Mouse (Mus musculus) forebrain, embryonic 13.5 days (tissue): ENCODE measurements around the gene Uchl3. TPM values are rescaled to one million over a fixed set of nuclear protein-coding genes. Genes with fewer than 3 reads are reported as not detected.

ENCODE experiments used
- ATAC-seq: fragments of 200-750 bp; cut with Nextera tagmentation; 2 replicates; pipeline ENCODE4 v1.8.0; 2017
- H3K27ac ChIP-seq: fragments of 300-500 bp; sonication (generic); 2 replicates; pipeline ENCODE4 v1.5.1; 2015; ENCODE audit warnings: inconsistent platforms, mild to moderate bottlenecking, moderate library complexity
- H3K27me3 ChIP-seq: fragments of 300-500 bp; sonication (generic); 2 replicates; pipeline ENCODE4 v1.6.1; 2015; ENCODE audit warnings: mild to moderate bottlenecking, inconsistent platforms
- H3K36me3 ChIP-seq: fragments of 300-500 bp; sonication (generic); 2 replicates; pipeline ENCODE4 v1.6.1; 2015; ENCODE audit warnings: mild to moderate bottlenecking, inconsistent platforms; ENCODE audit not compliant: poor library complexity, severe bottlenecking
- H3K4me1 ChIP-seq: fragments of 300-500 bp; sonication (generic); 2 replicates; pipeline ENCODE4 v1.6.1; 2015; ENCODE audit warnings: inconsistent platforms
- H3K4me2 ChIP-seq: fragments of 300-500 bp; sonication (generic); 2 replicates; pipeline ENCODE4 v1.6.1; 2015; ENCODE audit warnings: inconsistent platforms, mild to moderate bottlenecking, moderate library complexity
- H3K4me3 ChIP-seq: fragments of 300-500 bp; sonication (generic); 2 replicates; pipeline ENCODE4 v1.5.1; 2015; ENCODE audit warnings: mild to moderate bottlenecking, inconsistent platforms
- H3K9ac ChIP-seq: fragments of 300-500 bp; sonication (generic); 2 replicates; pipeline ENCODE4 v1.6.1; 2015; ENCODE audit warnings: mild to moderate bottlenecking, inconsistent platforms
- H3K9me3 ChIP-seq: fragments of 300-500 bp; sonication (generic); replicated peaks from 2 replicates; pipeline ENCODE4 v1.6.1; 2016; ENCODE audit warnings: inconsistent platforms
- WGBS: fragments of 180-500 bp; shearing (Covaris S2); methylation state at CpG from one replicate; pipeline ENCODE4 v1.1.7; 2015; 5-methylcytosine and 5-hydroxymethylcytosine counted together
- polyA plus RNA-seq: library from polyadenylated mRNA; unstranded; fragments of >200 nt; fragmentation: Nextera tagmentation; extraction: Ambion mirVana; gene quantifications from 2 replicates; pipeline ENCODE4 v1.2.1, GENCODE M21; 2015

Gene Uchl3
- polyA plus RNA-seq, 1 experiment from 2014 or later, result 204 TPM

DNA sequence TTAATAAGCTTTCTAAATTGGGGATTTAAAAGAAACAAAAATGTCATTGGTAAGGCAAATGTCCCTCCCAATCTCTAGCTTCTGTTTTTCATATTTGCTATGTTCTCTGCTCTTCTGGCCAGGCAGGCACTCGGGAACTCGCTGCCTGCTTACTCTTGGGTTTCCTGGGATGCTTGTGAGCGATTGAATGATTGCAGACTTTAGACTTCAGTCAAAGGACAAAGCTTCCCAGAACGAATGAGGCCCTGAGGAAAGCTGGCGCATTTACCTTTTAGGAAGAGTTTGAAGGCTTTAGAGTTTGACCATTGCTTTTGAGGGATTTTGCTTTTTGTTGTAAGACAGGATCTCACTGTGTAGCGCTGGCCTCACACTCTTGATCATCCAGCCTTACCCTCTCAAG, 33.9 kb downstream of the Uchl3 start:
- Histone ChIP-seq H3K9ac (no peak overlapping the region), H3K27ac (no peak overlapping the region), H3K27me3 (no peaks in the 10 kb centered on the region), H3K4me1 (no peaks in the 10 kb centered on the region), H3K4me2 (no peak overlapping the region), H3K36me3 (peaks cover 20% of the 10 kb centered on the region), H3K9me3 (no peaks in the 10 kb centered on the region), H3K4me3 (no peak overlapping the region)
- WGBS, result 87% methylated on average over 6 of the region's 6 CpGs
- no peak for ATAC-seq

DNA sequence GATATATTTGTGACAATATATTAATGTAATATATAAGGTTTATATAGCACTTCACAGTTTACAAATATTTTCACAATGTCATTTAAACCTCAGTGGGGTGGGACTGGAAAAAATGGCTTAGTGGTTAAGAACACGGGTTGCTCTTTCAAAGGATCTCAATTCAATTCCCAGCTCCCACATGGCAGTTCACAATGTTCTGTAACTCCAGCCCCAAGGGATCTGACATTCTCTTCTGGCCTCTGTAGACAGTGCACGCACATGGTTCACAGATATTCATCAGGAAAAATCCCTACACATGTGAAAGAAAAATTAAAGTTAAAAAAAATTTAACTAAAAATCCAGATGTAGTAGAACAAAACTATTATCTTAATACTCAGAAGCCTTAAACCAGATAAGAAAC, 34.6 kb downstream of the Uchl3 start:
- Histone ChIP-seq H3K4me1 (no peaks in the 10 kb centered on the region), H3K27me3 (no peaks in the 10 kb centered on the region), H3K9ac (no peak overlapping the region), H3K36me3 (peaks cover 20% of the 10 kb centered on the region), H3K4me2 (no peak overlapping the region), H3K27ac (no peak overlapping the region), H3K4me3 (no peak overlapping the region), H3K9me3 (no peaks in the 10 kb centered on the region)
- WGBS, result 90% methylated on average over 2 of the region's 2 CpGs
- ATAC-seq, result no peak

DNA sequence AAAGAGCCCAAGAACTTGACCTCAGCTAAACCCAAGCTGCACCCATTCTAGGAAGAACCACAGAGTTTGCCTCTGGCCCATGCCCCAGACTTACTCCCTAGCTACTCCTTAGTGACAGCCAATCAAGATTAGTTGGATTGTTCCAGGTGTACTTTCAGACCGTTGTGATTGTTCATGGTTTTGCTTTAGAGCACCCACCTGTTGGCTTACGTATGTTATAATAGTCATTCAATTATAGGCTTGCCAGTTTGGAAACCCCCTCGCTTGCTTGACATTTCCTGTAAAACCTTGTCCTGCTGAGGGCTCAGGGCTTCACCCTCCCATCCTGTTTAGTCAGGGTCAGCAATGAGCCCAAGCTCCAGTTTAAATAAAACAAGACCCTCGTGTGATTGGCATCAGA, 50.7 kb downstream of the Uchl3 start:
- Histone ChIP-seq H3K36me3 (no peaks in the 10 kb centered on the region), H3K4me1 (no peaks in the 10 kb centered on the region), H3K27ac (no peak overlapping the region), H3K27me3 (no peaks in the 10 kb centered on the region), H3K9ac (no peak overlapping the region), H3K4me3 (no peak overlapping the region), H3K4me2 (no peak overlapping the region), H3K9me3 (no peaks in the 10 kb centered on the region)
- WGBS, result 78% methylated on average over 4 of the region's 4 CpGs
- no peak for ATAC-seq

DNA sequence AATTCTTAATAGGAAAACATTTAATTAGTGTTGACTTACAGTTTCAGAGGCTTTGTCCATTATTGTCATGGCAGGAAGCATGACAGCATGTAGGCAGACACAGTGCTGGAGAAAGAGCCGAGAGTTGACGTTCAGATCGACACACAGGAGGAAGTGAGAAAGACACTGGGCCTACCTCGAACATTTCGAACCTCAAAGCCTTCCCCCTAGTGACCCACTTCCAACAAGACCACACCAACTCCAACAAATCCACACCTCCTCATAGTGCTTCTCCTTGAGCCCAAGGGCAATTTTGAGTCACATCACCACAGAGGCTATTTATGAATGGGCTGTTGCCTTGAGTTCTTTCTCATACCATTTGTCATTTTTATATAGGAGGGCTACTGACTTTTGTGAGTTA, 53.3 kb downstream of the Uchl3 start:
- Histone ChIP-seq H3K9ac (no peak overlapping the region), H3K4me1 (no peaks in the 10 kb centered on the region), H3K27me3 (no peaks in the 10 kb centered on the region), H3K9me3 (no peaks in the 10 kb centered on the region), H3K36me3 (no peaks in the 10 kb centered on the region), H3K27ac (no peak overlapping the region), H3K4me2 (no peak overlapping the region), H3K4me3 (no peak overlapping the region)
- no peak for ATAC-seq
- 95% methylated on average over 5 of the region's 5 CpGs for WGBS

DNA sequence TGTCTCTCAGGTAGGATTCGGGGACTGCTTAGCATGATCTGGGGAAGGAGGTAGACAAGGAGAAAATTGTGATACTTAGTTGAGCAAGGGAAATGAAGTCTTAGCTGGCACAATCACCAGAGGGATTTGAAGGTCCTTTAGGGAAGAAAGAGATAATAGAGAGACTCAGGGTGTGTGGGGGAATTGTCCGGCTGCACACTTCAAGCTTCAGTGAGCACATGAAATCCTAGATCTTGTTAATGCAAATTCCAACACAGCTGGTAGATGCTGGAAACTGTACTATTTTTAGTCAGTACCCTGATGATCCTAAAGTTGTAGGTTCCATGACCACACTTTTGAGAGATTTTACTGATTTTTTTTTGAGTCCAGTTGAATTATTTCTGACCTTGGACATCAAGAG, 60.6 kb downstream of the Uchl3 start:
- no peak overlapping the region for H3K4me2 ChIP-seq

DNA sequence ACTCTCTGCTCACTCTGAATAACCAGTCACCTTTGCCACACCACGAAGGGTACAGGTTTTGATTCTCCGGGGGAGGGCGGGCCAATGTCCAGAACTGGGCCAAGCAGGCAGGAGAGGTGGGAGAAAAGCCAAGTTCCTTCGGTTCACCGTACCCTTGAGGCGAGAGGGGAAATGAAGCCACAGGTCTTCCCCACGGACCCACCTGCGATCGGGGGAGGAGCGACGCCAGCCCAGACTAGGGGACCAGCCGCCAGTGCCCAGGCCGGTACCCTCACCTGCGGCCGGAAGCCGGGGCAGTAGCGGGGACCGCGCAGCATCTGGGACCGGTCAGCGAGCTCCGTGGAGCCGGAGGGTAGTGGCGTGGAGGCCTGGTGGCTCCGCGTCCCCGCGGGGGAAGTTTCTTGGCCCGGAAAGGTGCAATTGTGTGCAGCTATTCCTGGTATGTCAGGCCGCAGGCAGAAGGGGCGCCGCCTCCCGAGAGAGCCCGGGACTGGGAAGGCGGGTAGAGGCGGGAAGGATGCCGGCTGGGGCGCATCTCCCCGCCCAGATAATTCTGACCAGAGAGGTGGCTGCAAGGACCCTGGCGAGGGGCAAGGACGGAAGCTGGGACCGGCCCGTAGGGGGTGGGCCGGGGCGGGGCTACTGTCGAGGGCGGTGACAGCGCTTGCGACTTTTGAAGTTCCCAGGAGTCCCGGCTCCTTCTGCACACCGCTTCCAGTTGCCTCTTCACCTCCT, 75.6 kb downstream of the Uchl3 start, which contains the start of the genes Gm9922 and Lmo7:
Gene Gm9922, minus strand, starts transcription at position 578 of the 735 bp plus-strand sequence.
Gene Lmo7, plus strand, starts transcription at position 721 of the 735 bp plus-strand sequence.
- Histone ChIP-seq H3K4me2 (peak within 1 kb of the TSS; percentile 99), H3K4me1 (peaks cover 14% of the 10 kb centered on the region), H3K27me3 (peaks cover 47% of the 10 kb centered on the region), H3K9me3 (no peaks in the 10 kb centered on the region), H3K36me3 (no peaks in the 10 kb centered on the region), H3K27ac (no peak within 1 kb of the TSS), H3K4me3 (peak within 1 kb of the TSS; percentile 65), H3K9ac (peak within 1 kb of the TSS; percentile 68)
- ATAC-seq, result peak; percentile 82
- WGBS, result under 1% methylated on average over 42 of the region's 51 CpGs

More for the DNA sequence above, 60.6 kb downstream of the Uchl3 start:
- no peak overlapping the region for H3K4me3 ChIP-seq
- no peak for ATAC-seq
- H3K27ac ChIP-seq, result no peak overlapping the region
- WGBS, result 45% methylated on average over 2 of the region's 2 CpGs
- no peaks in the 10 kb centered on the region for H3K27me3 ChIP-seq
- H3K36me3 ChIP-seq, result no peaks in the 10 kb centered on the region
- no peaks in the 10 kb centered on the region for H3K4me1 ChIP-seq
- H3K9ac ChIP-seq, result no peak overlapping the region
- H3K9me3 ChIP-seq, result no peaks in the 10 kb centered on the region

DNA sequence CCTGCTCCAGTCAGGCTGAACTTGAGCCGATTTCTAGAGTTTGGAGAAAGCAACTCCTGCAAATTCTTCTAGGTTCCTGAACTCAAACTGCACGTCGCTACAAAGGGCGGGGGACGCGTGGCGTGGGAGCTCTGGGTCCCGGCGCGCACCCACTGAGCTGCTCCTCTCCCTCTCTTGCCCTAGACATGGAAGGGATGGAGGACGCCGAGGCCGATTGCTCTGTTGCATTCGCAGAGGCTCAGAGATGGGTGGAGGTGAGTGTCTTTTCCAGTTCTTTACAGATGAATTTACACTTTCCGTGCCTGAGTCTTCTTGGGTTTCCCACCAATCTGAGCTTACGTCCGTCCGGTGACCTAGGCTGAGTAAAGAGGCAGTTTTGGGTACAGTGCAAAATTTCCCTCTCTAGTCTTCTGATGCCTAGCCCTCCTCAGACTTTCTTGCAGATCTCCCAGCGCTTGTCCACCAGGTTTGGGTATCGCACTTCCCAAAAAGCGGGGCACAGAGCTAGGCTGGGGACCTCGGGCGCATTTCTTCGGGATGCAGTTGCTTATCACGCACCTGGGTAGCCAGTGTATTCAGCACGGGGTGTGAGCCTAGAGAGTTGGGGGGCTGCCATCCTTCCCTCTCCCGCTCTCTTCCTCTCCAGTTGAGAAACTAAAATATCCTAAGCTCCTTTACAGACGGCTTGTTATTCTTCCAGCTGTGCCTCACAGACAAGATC, 76.4 kb downstream of the Uchl3 start:
- H3K4me3 ChIP-seq, result peak overlapping the region; percentile 65
- WGBS, result under 1% methylated on average over 28 of the region's 28 CpGs
- peaks cover 14% of the 10 kb centered on the region for H3K4me1 ChIP-seq
- H3K27ac ChIP-seq, result no peak overlapping the region
- H3K36me3 ChIP-seq, result no peaks in the 10 kb centered on the region
- peaks cover 47% of the 10 kb centered on the region for H3K27me3 ChIP-seq
- H3K4me2 ChIP-seq, result peak overlapping the region; percentile 99
- peak; percentile 54 for ATAC-seq
- no peaks in the 10 kb centered on the region for H3K9me3 ChIP-seq
- H3K9ac ChIP-seq, result peak overlapping the region; percentile 68

DNA sequence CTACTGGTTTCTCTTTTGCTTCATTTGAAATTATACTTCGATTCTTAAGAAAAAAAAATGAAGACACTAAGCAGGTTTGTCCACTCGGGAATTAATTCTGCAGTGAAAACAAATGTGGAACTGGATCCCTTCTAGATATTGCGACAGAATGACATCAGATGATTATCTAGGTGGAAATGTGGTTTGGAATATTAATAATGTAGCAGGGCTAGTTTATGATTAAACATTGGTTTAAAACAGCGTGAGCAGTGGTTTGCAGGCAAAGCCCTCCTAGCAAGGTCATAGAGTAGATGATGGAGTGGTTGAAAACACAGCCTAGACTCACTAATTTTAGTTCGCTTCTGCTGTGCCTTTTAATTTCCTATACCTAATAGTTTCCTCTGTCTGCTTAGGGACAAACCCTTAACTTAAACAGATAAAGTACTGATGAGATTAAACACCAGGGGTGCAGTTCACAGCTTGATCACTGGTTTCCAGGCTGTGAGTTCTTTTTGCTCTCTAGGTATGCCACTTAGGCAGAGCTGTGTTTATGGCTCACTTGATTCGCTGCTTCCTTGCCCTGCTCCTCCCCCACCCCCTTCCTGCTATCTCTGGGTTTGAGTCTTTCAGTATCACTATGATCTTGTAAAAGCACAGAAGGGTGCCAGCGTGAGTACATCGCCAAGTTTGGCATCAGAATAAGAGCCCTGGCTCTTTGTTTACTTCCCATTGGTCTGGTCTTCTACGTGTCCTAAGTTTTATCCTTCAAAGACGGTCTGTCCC, 80.0 kb downstream of the Uchl3 start:
- H3K9me3 ChIP-seq, result no peaks in the 10 kb centered on the region
- peaks cover 14% of the 10 kb centered on the region for H3K4me1 ChIP-seq
- no peak overlapping the region for H3K4me2 ChIP-seq
- WGBS, result 30% methylated on average over 10 of the region's 10 CpGs
- H3K27ac ChIP-seq, result no peak overlapping the region
- H3K36me3 ChIP-seq, result no peaks in the 10 kb centered on the region
- no peak overlapping the region for H3K9ac ChIP-seq
- peaks cover 34% of the 10 kb centered on the region for H3K27me3 ChIP-seq
- H3K4me3 ChIP-seq, result no peak overlapping the region
- ATAC-seq, result no peak

DNA sequence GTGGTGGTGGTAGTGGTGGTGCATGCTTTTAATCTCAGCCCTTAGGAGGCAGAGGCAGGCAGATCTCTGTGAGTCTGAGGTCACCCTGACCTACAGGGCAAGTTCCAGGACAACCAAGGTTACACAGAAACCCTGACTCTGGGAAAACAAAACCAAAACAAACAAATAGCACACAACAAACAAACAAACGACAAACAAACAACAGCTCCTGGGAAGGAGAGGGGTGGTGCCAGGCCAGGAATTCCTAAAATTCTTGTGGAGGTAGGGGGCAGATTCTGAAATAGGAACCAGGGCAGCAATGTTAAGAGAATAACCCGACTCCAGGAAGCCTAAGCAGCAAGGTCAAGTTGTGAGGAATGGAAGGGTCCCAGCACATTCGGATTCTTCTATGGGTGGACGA, 83.7 kb downstream of the Uchl3 start:
- no peak for ATAC-seq
- Histone ChIP-seq H3K4me1 (no peaks in the 10 kb centered on the region), H3K27ac (no peak overlapping the region), H3K9me3 (no peaks in the 10 kb centered on the region), H3K36me3 (no peaks in the 10 kb centered on the region), H3K4me3 (no peak overlapping the region), H3K9ac (no peak overlapping the region), H3K27me3 (no peaks in the 10 kb centered on the region), H3K4me2 (no peak overlapping the region)
- WGBS, result 87% methylated on average over 4 of the region's 4 CpGs

Other genes with a start within 250 kb of the Uchl3 start
- 5.6 and 7.3 TPM in 2 replicates for gene Tbc1d4, start 44.8 kb upstream of the Uchl3 start, polyA plus RNA-seq
- gene Commd6, start 13.3 kb upstream of the Uchl3 start, polyA plus RNA-seq, result 112 and 114 TPM in 2 replicates
- gene Gm9922, start 75.8 kb downstream of the Uchl3 start, polyA plus RNA-seq, result not detected in 2 replicates
- gene Lmo7, start 76.0 kb downstream of the Uchl3 start, polyA plus RNA-seq, result 2.1 TPM in 2 replicates